Mouse (Mus musculus) heart, embryonic 12.5 days (tissue): ENCODE measurements around the gene Ndufa7. TPM values are rescaled to one million over a fixed set of nuclear protein-coding genes. Genes with fewer than 3 reads are reported as not detected.
A peak's percentile ranks its signal among the peaks of the same experiment; 100 is the strongest.
"Not testable (repeated sequence)": the region's sequence is repeated elsewhere in the genome, so short reads cannot be mapped to it uniquely, and the experiment has no call there.

Experiments
- ATAC-seq: fragments of 200-750 bp; cut with Nextera tagmentation; 2 replicates; pipeline ENCODE4 v1.8.0; 2017; ENCODE audit warnings: moderate TSS enrichment, moderate library complexity; ENCODE audit not compliant: insufficient number of reproducible peaks, low FRiP score
- H3K27ac ChIP-seq: fragments of 300-500 bp; sonication (generic); 2 replicates; pipeline ENCODE4 v1.5.1; 2016; ENCODE audit warnings: mild to moderate bottlenecking, moderate library complexity; ENCODE audit not compliant: poor library complexity, severe bottlenecking
- H3K27me3 ChIP-seq: fragments of 300-500 bp; sonication (generic); replicated peaks from 2 replicates; pipeline ENCODE4 v1.6.1; 2016; ENCODE audit warnings: mild to moderate bottlenecking, moderate library complexity
- H3K36me3 ChIP-seq: fragments of 300-500 bp; sonication (generic); 2 replicates; pipeline ENCODE4 v1.6.1; 2016; ENCODE audit warnings: mild to moderate bottlenecking, moderate library complexity
- H3K4me1 ChIP-seq: fragments of 300-500 bp; sonication (generic); replicated peaks from 2 replicates; pipeline ENCODE4 v1.6.1; 2016; ENCODE audit warnings: mild to moderate bottlenecking
- H3K4me2 ChIP-seq: fragments of 300-500 bp; sonication (generic); 2 replicates; pipeline ENCODE4 v1.6.1; 2016; ENCODE audit warnings: mild to moderate bottlenecking, moderate library complexity
- H3K4me3 ChIP-seq: fragments of 300-500 bp; sonication (generic); 2 replicates; pipeline ENCODE4 v1.5.1; 2016; ENCODE audit warnings: mild to moderate bottlenecking
- H3K9ac ChIP-seq: fragments of 300-500 bp; sonication (generic); 2 replicates; pipeline ENCODE4 v1.6.1; 2016; ENCODE audit warnings: mild to moderate bottlenecking, moderate library complexity
- H3K9me3 ChIP-seq: fragments of 300-500 bp; sonication (generic); replicated peaks from 2 replicates; pipeline ENCODE4 v1.6.1; 2016; ENCODE audit warnings: mild to moderate bottlenecking, moderate library complexity
- WGBS: fragments of 180-500 bp; shearing (Covaris S2); methylation state at CpG from one replicate; pipeline ENCODE4 v1.1.7; 2016; 5-methylcytosine and 5-hydroxymethylcytosine counted together
- polyA plus RNA-seq: library from polyadenylated mRNA; unstranded; fragments of >200 nt; fragmentation: Nextera tagmentation; extraction: Ambion mirVana; gene quantifications from 2 replicates; pipeline ENCODE4 v1.2.1, GENCODE M21; 2016

The Ndufa7 gene
- polyA plus RNA-seq, 1 experiment from 2014 or later = 466 TPM

DNA sequence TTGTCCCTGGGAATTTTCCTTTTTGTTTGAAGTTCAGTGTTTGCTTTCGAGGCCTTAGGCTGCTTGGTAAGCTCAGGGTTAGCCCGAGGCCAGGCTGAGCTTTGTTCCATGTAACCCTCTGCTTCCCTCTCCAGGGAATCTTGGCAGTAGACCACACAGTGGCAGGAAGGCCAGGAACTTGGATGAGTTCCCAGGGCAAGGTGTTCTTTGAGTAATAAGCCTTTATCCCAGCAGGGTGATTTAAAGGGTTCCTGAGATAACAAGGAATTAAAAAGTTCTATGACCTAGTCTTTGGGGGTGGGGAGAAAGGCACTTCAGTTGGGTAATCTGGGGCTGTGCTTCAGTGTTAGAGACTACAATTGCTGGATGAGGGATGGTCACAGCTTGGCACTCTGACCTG, 4.5 kb downstream of the Ndufa7 start:
- H3K4me2 ChIP-seq = no peak overlapping the region
- ATAC-seq = no peak

DNA sequence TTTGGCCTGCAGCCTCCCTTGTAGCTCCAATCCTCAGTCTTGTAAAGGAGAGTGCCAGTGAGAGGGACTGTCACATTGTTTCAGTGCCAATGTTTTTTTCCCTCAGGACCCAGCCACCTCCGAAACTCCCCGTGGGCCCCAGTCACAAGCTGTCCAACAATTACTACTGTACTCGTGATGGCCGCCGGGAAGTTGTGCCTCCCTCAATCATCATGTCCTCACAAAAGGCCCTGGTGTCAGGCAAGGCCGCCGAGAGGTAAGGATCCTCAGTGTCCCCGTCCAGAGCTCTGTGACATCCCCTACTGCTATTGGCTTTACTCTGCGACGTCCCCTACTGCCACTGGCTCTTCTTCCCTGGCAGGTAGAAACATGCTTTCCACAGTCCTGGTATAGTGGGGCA, 5.2 kb downstream of the Ndufa7 start:
- peak overlapping the region; percentile 14; the same call in 1 of the 2 replicates for H3K27ac ChIP-seq
- no peak overlapping the region for H3K9ac ChIP-seq
- peaks cover 25% of the 10 kb centered on the region for H3K4me1 ChIP-seq
- peaks cover 56% of the 10 kb centered on the region for H3K36me3 ChIP-seq
- H3K4me2 ChIP-seq = no peak overlapping the region
- H3K4me3 ChIP-seq = no peak overlapping the region
- H3K9me3 ChIP-seq = no peaks in the 10 kb centered on the region
- no peaks in the 10 kb centered on the region for H3K27me3 ChIP-seq
- WGBS = 92% methylated on average over 10 of the region's 10 CpGs
- ATAC-seq = no peak

More for the DNA sequence above, 4.5 kb downstream of the Ndufa7 start:
- WGBS = 53% methylated on average over 2 of the region's 2 CpGs
- H3K36me3 ChIP-seq = peaks cover 50% of the 10 kb centered on the region
- H3K27me3 ChIP-seq = no peaks in the 10 kb centered on the region
- H3K27ac ChIP-seq = peak overlapping the region; percentile 14; the same call in 1 of the 2 replicates
- H3K9ac ChIP-seq = no peak overlapping the region
- H3K9me3 ChIP-seq = no peaks in the 10 kb centered on the region
- peaks cover 25% of the 10 kb centered on the region for H3K4me1 ChIP-seq
- no peak overlapping the region for H3K4me3 ChIP-seq

DNA sequence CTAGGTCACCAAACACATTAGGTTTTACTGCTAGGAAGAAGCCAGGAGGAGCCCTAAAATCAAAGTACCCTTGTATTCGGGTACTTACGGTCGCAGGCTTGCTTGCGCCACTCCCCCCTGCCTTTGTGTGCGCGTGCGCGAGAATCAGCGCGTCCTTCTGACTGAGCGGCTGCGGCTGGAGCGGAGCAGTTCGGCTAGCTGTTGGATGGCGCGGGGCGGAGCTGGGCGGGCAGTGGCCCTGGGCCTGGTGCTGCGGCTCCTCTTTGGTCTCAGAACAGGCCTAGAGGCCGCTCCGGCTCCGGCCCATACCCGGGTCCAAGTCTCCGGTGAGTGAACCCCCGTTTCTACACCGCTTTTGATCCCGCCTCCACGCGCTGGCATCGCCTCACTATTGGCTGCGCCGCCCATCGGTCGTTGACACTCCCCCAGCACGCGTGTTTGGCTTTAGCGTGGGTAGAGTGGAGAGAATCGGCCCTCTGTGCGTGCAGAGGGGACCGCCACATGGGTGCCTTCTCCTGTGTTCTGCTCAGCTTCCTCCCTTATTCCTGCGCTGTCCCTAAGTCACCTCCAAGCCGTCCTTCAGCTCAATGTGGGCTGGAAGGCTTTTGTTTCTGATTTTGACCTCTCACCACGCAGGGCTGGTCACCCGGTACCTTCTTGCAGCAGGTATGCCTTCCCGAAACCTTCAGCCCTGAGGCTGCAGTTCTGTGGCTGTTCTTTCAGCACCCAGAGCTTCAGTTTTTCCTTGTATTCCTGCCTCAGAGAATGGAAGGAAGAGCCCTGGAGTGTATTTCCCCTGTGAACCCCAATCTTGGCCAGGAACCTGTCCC, 18.8 kb downstream of the Ndufa7 start, which contains the start of gene Cd320:
Gene Cd320, plus strand, starts transcription at position 126 of the 830 bp plus-strand sequence.
- no peaks in the 10 kb centered on the region for H3K9me3 ChIP-seq
- WGBS = 0% methylated on average over 45 of the region's 45 CpGs
- ATAC-seq = peak; percentile 93
- H3K36me3 ChIP-seq = peaks cover 16% of the 10 kb centered on the region
- peaks cover 16% of the 10 kb centered on the region for H3K4me1 ChIP-seq
- H3K27ac ChIP-seq = no peak within 1 kb of the TSS
- peak within 1 kb of the TSS; percentile 90 for H3K4me2 ChIP-seq
- peak within 1 kb of the TSS; percentile 91 for H3K4me3 ChIP-seq
- H3K27me3 ChIP-seq = no peaks in the 10 kb centered on the region
- H3K9ac ChIP-seq = peak within 1 kb of the TSS; percentile 69

DNA sequence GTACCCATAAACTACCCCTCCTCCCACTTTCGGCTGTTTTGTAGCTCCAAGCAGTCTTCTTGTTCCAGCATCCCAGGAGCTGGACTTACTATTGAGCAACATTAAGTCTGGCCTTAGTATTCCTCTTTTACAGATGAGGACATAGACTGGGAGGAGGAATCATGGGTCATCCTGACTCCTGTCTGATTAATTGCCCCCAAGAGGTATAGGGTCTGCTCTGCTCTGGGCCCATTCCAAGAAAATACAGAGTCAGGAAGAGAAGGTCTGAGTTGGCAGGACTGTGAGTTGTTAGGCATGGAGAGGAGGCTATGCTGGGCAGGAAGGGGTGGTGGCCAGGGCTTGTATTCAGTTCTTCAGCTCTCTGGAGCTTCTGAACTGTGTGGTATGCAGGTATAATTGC, 19.8 kb downstream of the Ndufa7 start:
- Histone ChIP-seq H3K36me3 (peaks cover 9% of the 10 kb centered on the region), H3K27ac (no peak overlapping the region), H3K4me3 (no peak overlapping the region), H3K9ac (no peak overlapping the region), H3K9me3 (no peaks in the 10 kb centered on the region), H3K4me2 (0 out of 2 replicates have a peak overlapping the region, but pooled peaks have one; percentile 90), H3K27me3 (no peaks in the 10 kb centered on the region), H3K4me1 (peaks cover 16% of the 10 kb centered on the region)
- WGBS = 71% methylated on average over 1 of the region's 1 CpGs
- ATAC-seq = no peak

DNA sequence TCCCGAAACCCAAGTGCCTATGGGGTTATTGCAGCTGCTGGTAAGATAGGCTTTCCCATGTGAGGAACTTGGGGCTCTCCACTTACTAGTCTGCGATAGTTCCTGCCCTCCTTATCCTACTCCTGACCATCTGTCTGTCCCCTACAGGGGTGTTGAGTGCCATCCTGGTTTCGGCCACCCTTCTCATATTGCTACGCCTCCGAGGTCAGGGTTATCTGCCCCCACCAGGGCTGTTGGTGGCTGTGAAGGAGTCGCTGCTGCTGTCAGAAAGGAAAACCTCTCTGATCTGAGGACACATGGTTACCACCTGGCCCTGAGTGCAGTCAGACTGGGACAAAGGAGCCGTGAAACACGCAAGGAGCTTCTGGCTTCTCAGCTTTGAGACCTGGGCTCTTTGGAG, 23.8 kb downstream of the Ndufa7 start:
- Histone ChIP-seq H3K27ac (no peak overlapping the region), H3K36me3 (0 out of 2 replicates have a peak, but pooled peaks cover 10% of the 10 kb centered on the region), H3K4me2 (no peak overlapping the region), H3K9me3 (no peaks in the 10 kb centered on the region), H3K9ac (no peak overlapping the region), H3K4me3 (no peak overlapping the region), H3K4me1 (peaks cover 12% of the 10 kb centered on the region), H3K27me3 (no peaks in the 10 kb centered on the region)
- ATAC-seq = no peak
- WGBS = 57% methylated on average over 8 of the region's 8 CpGs

DNA sequence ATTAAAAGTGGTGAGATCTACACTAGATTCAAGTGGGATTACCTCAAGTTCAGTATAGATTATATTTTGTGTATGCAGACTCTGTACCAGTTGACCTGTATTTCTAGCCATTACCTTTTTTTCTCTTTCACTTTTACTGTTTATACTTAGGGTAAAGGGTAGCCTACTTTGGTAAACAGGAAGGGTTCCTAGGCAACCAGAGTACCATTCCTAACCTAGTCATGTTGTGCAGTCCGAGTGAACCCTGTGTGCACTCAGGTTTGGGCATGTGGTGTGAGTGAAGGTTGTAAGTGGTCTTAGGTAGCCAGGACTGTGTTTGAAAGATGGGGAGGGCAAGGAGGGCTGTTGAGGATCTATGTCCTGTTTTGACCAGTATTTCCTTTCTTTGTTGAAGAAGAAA, 27.0 kb downstream of the Ndufa7 start:
- H3K27me3 ChIP-seq = no peaks in the 10 kb centered on the region
- no peaks in the 10 kb centered on the region for H3K4me1 ChIP-seq
- no peak overlapping the region for H3K27ac ChIP-seq
- WGBS = 65% methylated on average over 1 of the region's 1 CpGs
- no peaks in the 10 kb centered on the region for H3K9me3 ChIP-seq
- no peak overlapping the region for H3K4me3 ChIP-seq
- 0 out of 2 replicates have a peak, but pooled peaks cover 10% of the 10 kb centered on the region for H3K36me3 ChIP-seq
- H3K4me2 ChIP-seq = no peak overlapping the region
- no peak overlapping the region for H3K9ac ChIP-seq
- ATAC-seq = no peak

DNA sequence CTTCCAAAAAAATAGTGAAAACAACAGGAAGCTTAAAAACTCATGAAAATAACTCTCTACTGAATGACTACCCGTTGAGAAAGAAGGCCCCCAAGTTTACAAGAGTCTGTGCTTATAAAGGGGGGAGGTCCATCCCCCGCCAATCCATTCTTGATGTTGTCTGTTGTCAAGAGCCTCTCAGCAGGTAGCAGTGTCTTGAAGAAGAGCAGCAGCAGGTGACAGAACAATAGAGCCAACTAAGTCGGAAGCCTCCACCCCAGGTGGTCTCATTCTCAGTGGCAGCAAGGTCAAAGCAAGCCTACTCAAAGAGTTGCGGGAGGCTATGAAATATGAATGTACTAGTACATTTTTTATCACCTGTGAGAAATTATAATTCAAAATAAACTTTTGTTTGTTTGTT, 33.4 kb downstream of the Ndufa7 start:
- Histone ChIP-seq H3K9me3 (peaks cover 3% of the 10 kb centered on the region; the same call in 1 of the 2 replicates), H3K4me2 (no peak overlapping the region), H3K27me3 (no peaks in the 10 kb centered on the region), H3K4me3 (no peak overlapping the region), H3K27ac (no peak overlapping the region), H3K4me1 (no peaks in the 10 kb centered on the region), H3K9ac (no peak overlapping the region), H3K36me3 (no peaks in the 10 kb centered on the region)
- 79% methylated on average over 4 of the region's 4 CpGs for WGBS
- no peak for ATAC-seq

DNA sequence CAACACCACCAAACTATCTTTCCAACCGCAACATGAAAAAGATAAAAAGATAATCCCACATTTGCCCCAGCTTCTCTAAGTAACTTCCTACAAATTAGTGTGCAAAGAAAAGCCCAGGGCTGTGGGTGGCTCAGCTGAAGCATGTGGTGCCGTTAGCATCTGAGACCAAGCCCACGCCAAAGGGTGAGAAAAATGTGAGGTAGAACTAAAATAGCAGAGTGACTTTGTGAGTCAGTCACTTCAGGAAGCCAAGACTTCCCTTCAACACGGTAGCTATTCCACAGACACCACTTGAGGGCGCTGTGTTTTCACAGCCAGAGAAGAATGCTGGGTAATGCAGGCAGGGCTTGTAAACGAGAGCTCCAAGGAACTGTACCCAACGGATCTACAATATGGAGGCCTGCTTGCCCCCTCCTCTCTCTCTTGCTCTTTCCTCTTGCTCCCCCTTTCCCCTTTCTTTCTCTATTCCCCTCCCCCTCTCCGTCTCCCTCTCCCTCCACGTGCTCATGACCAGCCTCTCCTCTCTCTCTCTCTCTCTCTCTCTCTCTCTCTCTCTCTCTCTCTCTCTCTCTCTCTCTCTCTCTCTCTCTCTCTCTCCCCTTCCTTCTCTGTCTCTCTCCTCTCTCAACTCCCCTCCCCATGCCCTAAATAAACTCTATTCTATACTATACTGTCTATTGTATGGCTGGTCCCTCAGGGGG, 41.1 kb downstream of the Ndufa7 start:
- Histone ChIP-seq H3K36me3 (no peaks in the 10 kb centered on the region), H3K27ac (no peak overlapping the region), H3K4me3 (no peak overlapping the region), H3K4me1 (peaks cover 4% of the 10 kb centered on the region), H3K27me3 (no peaks in the 10 kb centered on the region), H3K9ac (no peak overlapping the region), H3K4me2 (peak overlapping the region; percentile 36), H3K9me3 (no peaks in the 10 kb centered on the region)
- 21% methylated on average over 9 of the region's 9 CpGs for WGBS
- no peak for ATAC-seq

DNA sequence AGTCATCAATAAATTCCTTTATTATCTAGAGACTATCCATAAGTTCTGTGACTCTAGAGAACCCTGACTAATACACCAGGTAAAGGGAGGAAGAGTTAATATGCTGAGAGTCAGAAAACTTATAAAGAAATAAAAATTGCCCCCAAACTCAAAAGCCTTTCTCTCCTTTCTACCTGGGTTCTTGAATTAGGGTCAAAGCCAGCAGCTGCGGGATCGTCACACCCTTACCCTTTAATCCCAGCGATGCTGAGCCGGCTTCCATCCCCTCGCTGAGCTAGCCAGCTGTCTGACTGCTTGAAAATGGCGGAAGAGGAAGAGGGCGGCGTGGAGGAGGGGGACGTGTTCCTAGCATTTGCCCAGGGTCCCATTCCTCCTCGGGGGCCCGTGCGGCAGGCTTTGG, 49.2 kb downstream of the Ndufa7 start, which contains the start of gene Gm7029:
Gene Gm7029, plus strand, starts transcription at position 301 of the 400 bp plus-strand sequence.
- 73% methylated on average over 5 of the region's 12 CpGs for WGBS
- H3K9ac ChIP-seq, H3K4me2 ChIP-seq, H3K27ac ChIP-seq, H3K9me3 ChIP-seq, H3K4me1 ChIP-seq, ATAC-seq, H3K4me3 ChIP-seq, H3K27me3 ChIP-seq: not testable (repeated sequence)
- peaks cover 31% of the 10 kb centered on the region for H3K36me3 ChIP-seq

DNA sequence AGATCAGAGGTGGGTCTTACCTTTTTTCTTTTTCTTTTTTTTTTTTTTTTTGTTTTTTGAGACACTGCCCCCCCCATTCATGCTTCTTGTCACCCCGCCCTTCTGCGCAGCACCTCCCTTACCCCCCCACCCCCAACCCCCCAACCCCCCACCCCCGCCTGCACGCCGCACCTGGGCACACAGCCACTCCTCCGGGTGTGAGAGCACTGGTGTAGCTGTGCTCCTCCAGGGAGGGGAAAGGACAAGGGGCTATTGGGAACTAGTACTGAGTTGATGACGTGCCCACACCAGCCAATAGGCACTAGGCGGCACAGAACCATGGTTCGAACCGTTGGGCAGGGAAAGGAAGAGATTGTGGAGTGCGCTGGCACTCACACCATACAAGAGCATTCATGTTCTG, 50.0 kb downstream of the Ndufa7 start:
- WGBS = 68% methylated on average over 11 of the region's 11 CpGs

DNA sequence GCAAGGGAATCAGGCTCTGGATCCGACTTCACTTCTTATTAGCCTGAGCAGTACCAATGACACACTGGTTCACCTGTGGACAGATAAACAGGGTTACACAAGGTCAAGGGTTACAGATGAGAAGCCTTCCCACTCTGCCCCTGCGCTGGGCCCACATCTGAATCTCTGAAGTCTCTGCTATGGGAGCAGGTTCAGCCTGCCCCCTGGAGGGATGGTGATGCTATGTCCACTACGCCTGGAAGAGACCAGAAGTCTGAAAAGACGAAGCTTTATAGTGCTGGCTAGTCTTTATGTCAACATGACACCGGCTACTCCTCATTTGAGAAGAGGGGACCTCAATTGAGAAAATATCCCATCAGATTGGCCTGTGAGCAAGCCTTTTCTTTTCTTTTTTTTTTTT, 51.4 kb downstream of the Ndufa7 start:
- 87% methylated on average over 5 of the region's 5 CpGs for WGBS
- peaks cover 49% of the 10 kb centered on the region for H3K36me3 ChIP-seq
- H3K9ac ChIP-seq, H3K4me1 ChIP-seq, H3K4me2 ChIP-seq, H3K27me3 ChIP-seq, H3K4me3 ChIP-seq, H3K9me3 ChIP-seq, H3K27ac ChIP-seq, ATAC-seq: not testable (repeated sequence)

More for the DNA sequence above, 50.0 kb downstream of the Ndufa7 start:
- Histone ChIP-seq H3K27ac (no peak overlapping the region), H3K36me3 (peaks cover 38% of the 10 kb centered on the region), H3K4me2 (no peak overlapping the region), H3K4me1 (no peaks in the 10 kb centered on the region), H3K9ac (no peak overlapping the region), H3K4me3 (no peak overlapping the region), H3K27me3 (no peaks in the 10 kb centered on the region), H3K9me3 (no peaks in the 10 kb centered on the region)
- ATAC-seq = peak; percentile 45; the same call in 1 of the 2 replicates
